ENCODE assay signal across 24 mouse cellular contexts in genomic region chr4:156217022-156217669, GRCm38 (mm10). TPM values are rescaled to one million over a fixed set of nuclear protein-coding genes. Genes with fewer than 3 reads are reported as not detected.
DNase-seq lines count a peak whose midpoint lies in the region; ATAC-seq lines count a peak whose summit lies in the region.
"Had no signal": no experiment of that assay in that cellular context is flagged by ENCODE, and none has a peak within 500 bp of the region (broad histone marks: within the 10 kb centered on the region; RNA-seq: fewer than 3 reads in every experiment).

No protein-coding gene starts in this region.

- no peaks in the 10 kb centered on the region for H3K9me3 ChIP-seq in midbrain, embryonic 10.5 days (replicated peaks)
- no peaks in the 10 kb centered on the region for H3K9me3 ChIP-seq in midbrain, embryonic 16.5 days (replicated peaks; ENCODE audit: control insufficient read depth, low read length, poor library complexity, severe bottlenecking)
- H3K9me3 ChIP-seq in heart, embryonic 14.5 days (ENCODE audit: control insufficient read depth, low read length) = no peaks in the 10 kb centered on the region
- H3K9me3 ChIP-seq in stomach, embryonic 14.5 days (ENCODE audit: control insufficient read depth, low read depth, low read length) = no peaks in the 10 kb centered on the region
- H3K9me3 ChIP-seq: hindbrain, embryonic 13.5 days; liver, embryonic 15.5 days had no signal

- no peak overlapping the region for H3K9ac ChIP-seq in midbrain, embryonic 16.5 days (ENCODE audit: low read depth, low read length)
- peak overlapping the region; percentile 55 for H3K9ac ChIP-seq in heart, embryonic 14.5 days (ENCODE audit: low read length)
- no peak overlapping the region for H3K9ac ChIP-seq in stomach, embryonic 14.5 days (replicated peaks; ENCODE audit: low read depth, low read length)
- H3K9ac ChIP-seq: forebrain, postnatal 0 days; hindbrain, embryonic 13.5 days; liver, embryonic 15.5 days had no signal

- peak; percentile 49 for DNase-seq in gastrocnemius, postnatal 25 days
- DNase-seq in gastrocnemius, postnatal 4 days (ENCODE audit: low spot score in 2 of 2) = no peak
- no peak for DNase-seq in midbrain, embryonic 10.5 days (ENCODE audit: low spot score)
- DNase-seq in cerebellum, adult 11-12 months = no peak
- no peak for DNase-seq in left cerebral cortex, adult 11 months (ENCODE audit: low spot score)
- DNase-seq: adrenal gland, postnatal 14 days; B cell, adult 2 months; cerebellum, adult 2 months; forebrain, postnatal 0 days; gastrocnemius, postnatal 14 days; kidney, adult 11 months; kidney, postnatal 14 days; lung, postnatal 36 days; midbrain, embryonic 14.5 days; right cerebral cortex, adult 18-20 months; spleen, adult 18-20 months; thymus, postnatal 25 days had no signal

- H3K27ac ChIP-seq in midbrain, embryonic 10.5 days (replicated peaks) = 0 out of 2 replicates have a peak overlapping the region, but pooled peaks have one; percentile 33
- H3K27ac ChIP-seq in midbrain, embryonic 16.5 days (ENCODE audit: low read length) = no peak overlapping the region
- peak overlapping the region in 1 of 2 experiments; percentile 56; a peak in 1 of 4 replicates for H3K27ac ChIP-seq in heart, embryonic 14.5 days (replicated peaks in 1 of 2; ENCODE audit: control insufficient read depth in 1 of 2, insufficient read depth in 1 of 2, low read depth in 2 of 2, low read length in 2 of 2)
- H3K27ac ChIP-seq in stomach, embryonic 14.5 days (ENCODE audit: low read length) = no peak overlapping the region
- H3K27ac ChIP-seq: hindbrain, embryonic 13.5 days; left cerebral cortex, adult 2 months; liver, embryonic 15.5 days had no signal

- peaks cover 5% of the 10 kb centered on the region; the same call in 1 of the 2 replicates for H3K4me1 ChIP-seq in midbrain, embryonic 10.5 days
- no peaks in the 10 kb centered on the region for H3K4me1 ChIP-seq in midbrain, embryonic 16.5 days (ENCODE audit: control insufficient read depth, insufficient read depth, low read length)
- peaks cover 20 to 23% of the 10 kb centered on the region in 2 experiments for H3K4me1 ChIP-seq in heart, embryonic 14.5 days (ENCODE audit: control insufficient read depth in 2 of 2, insufficient read depth in 2 of 2, low read length in 2 of 2)
- no peaks in the 10 kb centered on the region for H3K4me1 ChIP-seq in stomach, embryonic 14.5 days (ENCODE audit: control insufficient read depth, insufficient read depth, low read length)
- H3K4me1 ChIP-seq: hindbrain, embryonic 13.5 days had no signal

- no peak overlapping the region for H3K4me2 ChIP-seq in midbrain, embryonic 16.5 days (ENCODE audit: low read length)
- peak overlapping the region; percentile 57 for H3K4me2 ChIP-seq in heart, embryonic 14.5 days (ENCODE audit: low read length)
- H3K4me2 ChIP-seq in stomach, embryonic 14.5 days (replicated peaks; ENCODE audit: low read depth, low read length) = no peak overlapping the region
- H3K4me2 ChIP-seq: hindbrain, embryonic 13.5 days; liver, embryonic 15.5 days had no signal

- peaks cover 2% of the 10 kb centered on the region; the same call in 1 of the 2 replicates for H3K36me3 ChIP-seq in midbrain, embryonic 10.5 days
- H3K36me3 ChIP-seq in midbrain, embryonic 16.5 days (ENCODE audit: control insufficient read depth, insufficient read depth, low read length) = no peaks in the 10 kb centered on the region
- peaks cover 11% of the 10 kb centered on the region for H3K36me3 ChIP-seq in heart, embryonic 14.5 days (ENCODE audit: control insufficient read depth, insufficient read depth, low read length)
- no peaks in the 10 kb centered on the region for H3K36me3 ChIP-seq in stomach, embryonic 14.5 days (ENCODE audit: control insufficient read depth, insufficient read depth, low read length)
- H3K36me3 ChIP-seq: liver, embryonic 15.5 days had no signal

- no peaks in the 10 kb centered on the region for H3K27me3 ChIP-seq in midbrain, embryonic 10.5 days (ENCODE audit: low read depth, poor library complexity, severe bottlenecking)
- no peaks in the 10 kb centered on the region for H3K27me3 ChIP-seq in midbrain, embryonic 16.5 days (ENCODE audit: control insufficient read depth, insufficient read depth, low read depth, low read length)
- no peaks in the 10 kb centered on the region for H3K27me3 ChIP-seq in heart, embryonic 14.5 days (ENCODE audit: control insufficient read depth, insufficient read depth, low read length)
- H3K27me3 ChIP-seq in stomach, embryonic 14.5 days (ENCODE audit: control insufficient read depth, insufficient read depth, low read length) = no peaks in the 10 kb centered on the region
- H3K27me3 ChIP-seq: hindbrain, embryonic 13.5 days had no signal

- no peak for ATAC-seq in midbrain, embryonic 16.5 days
- no peak for ATAC-seq in heart, embryonic 14.5 days (ENCODE audit: insufficient number of reproducible peaks, insufficient read depth, low FRiP score, low read depth)
- ATAC-seq in stomach, embryonic 14.5 days (ENCODE audit: insufficient number of reproducible peaks, insufficient read depth, low FRiP score, low read depth) = peak; percentile 49; the same call in 1 of the 2 replicates
- ATAC-seq: forebrain, postnatal 0 days had no signal

- WGBS in midbrain, embryonic 10.5 days = 87% methylated on average over 16 of the region's 16 CpGs
- WGBS in midbrain, embryonic 16.5 days = 84% methylated on average over 16 of the region's 16 CpGs
- WGBS in heart, embryonic 14.5 days = 58% methylated on average over 16 of the region's 16 CpGs
- 75% methylated on average over 16 of the region's 16 CpGs for WGBS in stomach, embryonic 14.5 days

- H3K4me3 ChIP-seq in midbrain, embryonic 10.5 days = no peak overlapping the region
- no peak overlapping the region for H3K4me3 ChIP-seq in midbrain, embryonic 16.5 days (ENCODE audit: low read depth, low read length)
- H3K4me3 ChIP-seq in heart, embryonic 14.5 days (ENCODE audit: control insufficient read depth in 1 of 2, insufficient read depth in 1 of 2, low read depth in 1 of 2, low read length in 2 of 2) = peak overlapping the region in 1 of 2 experiments; percentile 16; a peak in 2 of 4 replicates
- no peak overlapping the region for H3K4me3 ChIP-seq in stomach, embryonic 14.5 days (ENCODE audit: low read depth, low read length)
- H3K4me3 ChIP-seq: hindbrain, embryonic 13.5 days; left cerebral cortex, adult 2 months; liver, embryonic 15.5 days had no signal

RNA-seq across cellular contexts. Expression of gene Perm1, which starts 1.5 kb away (rescaled TPM):
- total RNA-seq in gastrocnemius, postnatal 25 days (2021) = 100 to 1,000 TPM; 169 to 182 TPM
- 10 to 100 TPM; 30.8 to 32.7 TPM for total RNA-seq in gastrocnemius, postnatal 4 days (2021)
- polyA plus RNA-seq in midbrain, embryonic 10.5 days (2016; fragmentation: Nextera tagmentation; extraction: Ambion mirVana) = 1.1 and 1.3 TPM in 2 replicates
- 2.0 and 2.7 TPM in 2 replicates for polyA plus RNA-seq in midbrain, embryonic 16.5 days (2015; fragmentation: Nextera tagmentation; extraction: Ambion mirVana)
- polyA plus RNA-seq in heart, embryonic 14.5 days (2014; fragmentation: Nextera tagmentation; extraction: Ambion mirVana) = 6.1 and 6.5 TPM in 2 replicates
- polyA plus RNA-seq in stomach, embryonic 14.5 days (2014; fragmentation: Nextera tagmentation; extraction: Ambion mirVana) = 0.55 and 1.3 TPM in 2 replicates

RNA-seq across cellular contexts. Expression of gene AW011738, which starts 14.0 kb away (rescaled TPM):
- 1 to 10 TPM; 2.9 to 3.9 TPM for total RNA-seq in gastrocnemius, postnatal 25 days (2021)
- total RNA-seq in gastrocnemius, postnatal 4 days (2021) = 1 to 10 TPM; 3.6 to 4.1 TPM
- 5.1 and 6.5 TPM in 2 replicates for polyA plus RNA-seq in midbrain, embryonic 10.5 days (2016; fragmentation: Nextera tagmentation; extraction: Ambion mirVana)
- 3.7 and 4.2 TPM in 2 replicates for polyA plus RNA-seq in midbrain, embryonic 16.5 days (2015; fragmentation: Nextera tagmentation; extraction: Ambion mirVana)
- polyA plus RNA-seq in heart, embryonic 14.5 days (2014; fragmentation: Nextera tagmentation; extraction: Ambion mirVana) = 0.84 and 1.4 TPM in 2 replicates
- 0.41 and 0.82 TPM in 2 replicates for polyA plus RNA-seq in stomach, embryonic 14.5 days (2014; fragmentation: Nextera tagmentation; extraction: Ambion mirVana)

RNA-seq across cellular contexts. Expression of gene Isg15, which starts 16.5 kb away (rescaled TPM):
- 1 to 10 TPM; 1.0 to 1.1 TPM for total RNA-seq in gastrocnemius, postnatal 25 days (2021)
- total RNA-seq in gastrocnemius, postnatal 4 days (2021) = under 1 TPM in 1 of 2 experiments, not detected in 1; 0.49 TPM
- polyA plus RNA-seq in midbrain, embryonic 10.5 days (2016; fragmentation: Nextera tagmentation; extraction: Ambion mirVana) = 0.21 and 0.73 TPM in 2 replicates
- polyA plus RNA-seq in midbrain, embryonic 16.5 days (2015; fragmentation: Nextera tagmentation; extraction: Ambion mirVana) = 1.2 and 1.4 TPM in 2 replicates
- 0.84 and 1.4 TPM in 2 replicates for polyA plus RNA-seq in heart, embryonic 14.5 days (2014; fragmentation: Nextera tagmentation; extraction: Ambion mirVana)
- 0.48 and 1.3 TPM in 2 replicates for polyA plus RNA-seq in stomach, embryonic 14.5 days (2014; fragmentation: Nextera tagmentation; extraction: Ambion mirVana)
- polyA plus RNA-seq: neural tube, embryonic 11.5 days had no signal

RNA-seq across cellular contexts. Expression of gene Plekhn1, which starts 17.5 kb away (rescaled TPM):
- total RNA-seq in gastrocnemius, postnatal 25 days (2021) = 1 to 10 TPM; 5.4 to 6.9 TPM
- 10 to 100 TPM; 11.5 to 12.2 TPM for total RNA-seq in gastrocnemius, postnatal 4 days (2021)
- 23.2 and 24.4 TPM in 2 replicates for polyA plus RNA-seq in midbrain, embryonic 10.5 days (2016; fragmentation: Nextera tagmentation; extraction: Ambion mirVana)
- 26.8 and 26.9 TPM in 2 replicates for polyA plus RNA-seq in midbrain, embryonic 16.5 days (2015; fragmentation: Nextera tagmentation; extraction: Ambion mirVana)
- polyA plus RNA-seq in heart, embryonic 14.5 days (2014; fragmentation: Nextera tagmentation; extraction: Ambion mirVana) = 13.5 and 15.3 TPM in 2 replicates
- 21.2 and 22.8 TPM in 2 replicates for polyA plus RNA-seq in stomach, embryonic 14.5 days (2014; fragmentation: Nextera tagmentation; extraction: Ambion mirVana)

RNA-seq across cellular contexts. Expression of gene Noc2l, which starts 18.7 kb away (rescaled TPM):
- total RNA-seq in gastrocnemius, postnatal 25 days (2021) = 10 to 100 TPM; 26.7 to 27.9 TPM
- 10 to 100 TPM; 30.4 to 31.0 TPM for total RNA-seq in gastrocnemius, postnatal 4 days (2021)
- polyA plus RNA-seq in midbrain, embryonic 10.5 days (2016; fragmentation: Nextera tagmentation; extraction: Ambion mirVana) = 96.8 and 109 TPM in 2 replicates
- polyA plus RNA-seq in midbrain, embryonic 16.5 days (2015; fragmentation: Nextera tagmentation; extraction: Ambion mirVana) = 48.6 and 50.9 TPM in 2 replicates
- 37.0 and 38.2 TPM in 2 replicates for polyA plus RNA-seq in heart, embryonic 14.5 days (2014; fragmentation: Nextera tagmentation; extraction: Ambion mirVana)
- polyA plus RNA-seq in stomach, embryonic 14.5 days (2014; fragmentation: Nextera tagmentation; extraction: Ambion mirVana) = 75.6 and 79.8 TPM in 2 replicates
